Mouse (Mus musculus) B cell, adult 2 months (primary cell): ENCODE data around the gene Palm.

Source experiments
- DNase-seq, 2 experiments: peaks; one replicate each; pipeline ENCODE4 v3.0.0; 2022

Gene Palm

GRCm38 (mm10) chr10:79856704-79857451 lies 63.5 kb downstream of the Palm start:
- DNase-seq, result no peak

DNA sequence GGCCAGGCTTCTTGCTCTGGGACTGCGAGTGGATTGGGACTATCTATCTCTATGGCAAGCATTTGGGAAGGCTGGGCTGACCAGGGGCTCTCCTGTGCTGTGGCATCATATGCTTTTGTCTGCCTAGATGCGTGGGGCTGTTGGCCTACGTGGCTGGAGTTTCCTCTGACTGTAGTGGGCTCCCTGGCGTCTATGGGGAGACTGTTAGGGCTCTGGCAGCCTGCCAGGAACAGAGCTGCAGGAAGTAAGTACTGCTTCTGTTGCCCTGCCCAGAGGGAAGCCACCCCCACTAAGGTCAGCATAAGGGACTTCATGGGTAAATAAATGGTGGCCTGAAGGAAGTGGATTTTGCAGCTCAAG lies 64.1 kb downstream of the Palm start:
- peak; percentile 53 to 61 for DNase-seq

GRCm38 (mm10) chr10:79857894-79858293 lies 64.5 kb downstream of the Palm start:
- DNase-seq, result no peak

DNA sequence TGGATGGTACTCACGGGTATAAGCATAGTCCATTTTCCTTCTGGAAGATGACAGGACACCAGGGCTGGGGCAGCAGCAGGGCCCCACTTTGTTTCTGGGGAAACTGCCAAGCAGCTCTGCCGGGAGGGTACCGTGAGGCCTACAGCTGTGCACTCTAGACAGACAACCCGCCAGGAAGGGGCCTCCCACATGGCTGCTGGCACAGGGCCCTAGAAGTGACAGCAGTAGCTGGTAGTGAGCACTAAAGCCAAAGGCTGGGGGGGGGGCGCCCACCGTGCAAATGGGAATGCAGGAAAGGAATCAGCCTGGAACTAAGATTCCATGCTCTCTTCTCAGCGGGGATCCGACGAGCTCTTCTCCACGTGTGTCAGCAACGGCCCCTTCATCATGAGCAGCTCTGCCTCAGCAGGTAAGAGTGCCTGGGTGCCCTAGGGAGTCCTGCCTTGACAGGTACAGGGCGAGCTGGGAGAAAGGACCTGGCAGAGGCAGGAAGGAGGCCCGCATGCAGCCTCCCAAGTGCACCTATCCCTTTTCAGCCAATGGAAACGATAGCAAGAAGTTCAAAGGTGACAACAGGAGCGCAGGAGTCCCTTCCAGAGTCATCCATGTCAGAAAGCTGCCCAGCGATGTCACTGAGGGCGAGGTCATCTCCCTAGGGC lies 65.2 kb downstream of the Palm start:
- DNase-seq, result no peak

GRCm38 (mm10) chr10:79859116-79859515 lies 65.7 kb downstream of the Palm start:
- no peak for DNase-seq

DNA sequence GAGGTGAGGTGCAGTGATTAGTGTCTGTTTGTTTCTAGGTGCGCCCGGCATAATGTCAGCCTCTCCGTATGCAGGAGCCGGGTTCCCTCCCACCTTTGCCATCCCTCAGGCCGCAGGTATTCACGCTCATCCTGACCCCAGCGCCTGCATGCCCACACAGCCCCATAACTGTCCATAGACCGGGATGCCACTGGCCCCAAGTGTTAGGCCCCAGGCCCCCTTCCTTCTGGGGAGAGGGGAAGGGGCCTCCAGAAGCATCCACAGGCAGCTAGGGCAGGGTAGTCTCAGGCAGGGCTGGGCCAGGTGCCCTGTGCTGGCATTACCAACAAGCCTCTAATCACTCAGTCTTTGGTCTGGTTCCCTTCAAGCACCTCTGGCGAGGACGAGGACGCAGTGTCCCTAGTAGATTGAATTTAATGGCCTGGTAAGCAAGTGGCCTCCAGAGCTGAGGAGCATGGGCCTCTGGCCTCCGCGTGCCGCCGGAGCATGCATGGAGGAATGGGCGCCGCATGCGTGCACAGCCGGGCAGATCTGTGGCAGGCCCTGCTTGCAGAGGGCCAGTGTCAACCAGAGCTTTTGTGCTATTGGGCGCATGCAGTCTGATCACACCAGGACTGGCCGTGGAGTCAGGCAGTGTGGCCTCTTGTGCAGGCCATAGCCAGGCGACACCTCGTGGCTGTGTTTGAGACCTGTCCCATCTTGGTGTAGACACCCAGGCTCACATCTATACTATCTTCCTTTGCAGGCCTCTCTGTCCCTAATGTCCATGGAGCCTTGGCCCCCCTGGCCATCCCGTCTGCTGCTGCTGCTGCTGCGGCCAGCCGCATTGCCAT lies 66.9 kb downstream of the Palm start:
- DNase-seq, result no peak

- no peak for DNase-seq
These were observed 68.1 kb downstream of the Palm start for GRCm38 (mm10) chr10:79861230-79862048.

DNA sequence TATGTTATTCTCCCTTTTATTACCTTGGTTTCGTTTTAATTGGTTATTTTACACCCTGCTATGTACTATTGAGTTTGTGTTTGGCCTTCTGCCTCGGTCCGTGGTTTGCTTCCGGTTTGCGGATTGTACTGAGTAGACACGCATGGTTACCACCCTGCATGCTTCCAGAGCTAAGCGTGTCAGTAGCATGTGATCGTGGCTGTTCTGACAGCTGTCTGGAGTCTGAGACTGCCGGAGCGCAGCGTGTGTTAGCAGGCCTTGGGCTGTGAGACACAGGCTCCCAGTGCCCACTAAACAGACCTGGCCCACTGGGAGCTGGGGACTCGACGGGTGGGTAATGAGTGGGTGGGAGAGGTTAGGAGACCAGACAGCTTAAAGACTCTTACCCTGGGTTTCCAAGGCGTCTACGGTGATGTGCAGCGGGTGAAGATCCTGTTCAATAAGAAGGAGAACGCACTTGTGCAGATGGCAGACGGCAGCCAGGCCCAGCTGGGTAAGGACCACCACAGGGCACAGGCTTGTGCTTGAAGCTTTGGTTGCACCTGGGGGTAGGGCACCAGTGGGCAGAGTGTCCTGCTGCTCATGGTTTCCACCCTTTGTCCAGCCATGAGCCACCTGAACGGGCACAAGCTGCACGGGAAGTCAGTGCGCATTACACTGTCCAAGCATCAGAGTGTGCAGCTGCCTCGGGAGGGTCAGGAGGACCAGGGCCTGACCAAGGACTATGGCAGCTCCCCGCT lies 68.8 kb downstream of the Palm start:
- DNase-seq, result no peak

DNA sequence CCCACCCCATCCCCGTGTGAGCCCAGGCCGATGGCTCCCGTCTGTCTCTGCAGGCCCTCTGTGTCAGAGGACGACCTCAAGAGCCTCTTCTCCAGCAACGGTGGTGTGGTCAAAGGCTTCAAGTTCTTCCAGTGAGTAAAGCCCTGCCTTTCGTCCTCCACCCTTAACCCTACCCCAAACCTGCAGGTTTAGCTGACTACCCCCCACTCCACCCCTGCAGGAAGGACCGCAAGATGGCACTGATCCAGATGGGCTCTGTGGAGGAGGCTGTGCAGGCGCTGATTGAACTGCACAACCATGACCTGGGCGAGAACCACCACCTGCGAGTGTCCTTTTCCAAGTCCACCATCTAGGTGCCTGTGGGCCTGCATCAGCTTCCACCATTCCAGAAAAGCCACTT lies 69.6 kb downstream of the Palm start:
- DNase-seq, result no peak

DNA sequence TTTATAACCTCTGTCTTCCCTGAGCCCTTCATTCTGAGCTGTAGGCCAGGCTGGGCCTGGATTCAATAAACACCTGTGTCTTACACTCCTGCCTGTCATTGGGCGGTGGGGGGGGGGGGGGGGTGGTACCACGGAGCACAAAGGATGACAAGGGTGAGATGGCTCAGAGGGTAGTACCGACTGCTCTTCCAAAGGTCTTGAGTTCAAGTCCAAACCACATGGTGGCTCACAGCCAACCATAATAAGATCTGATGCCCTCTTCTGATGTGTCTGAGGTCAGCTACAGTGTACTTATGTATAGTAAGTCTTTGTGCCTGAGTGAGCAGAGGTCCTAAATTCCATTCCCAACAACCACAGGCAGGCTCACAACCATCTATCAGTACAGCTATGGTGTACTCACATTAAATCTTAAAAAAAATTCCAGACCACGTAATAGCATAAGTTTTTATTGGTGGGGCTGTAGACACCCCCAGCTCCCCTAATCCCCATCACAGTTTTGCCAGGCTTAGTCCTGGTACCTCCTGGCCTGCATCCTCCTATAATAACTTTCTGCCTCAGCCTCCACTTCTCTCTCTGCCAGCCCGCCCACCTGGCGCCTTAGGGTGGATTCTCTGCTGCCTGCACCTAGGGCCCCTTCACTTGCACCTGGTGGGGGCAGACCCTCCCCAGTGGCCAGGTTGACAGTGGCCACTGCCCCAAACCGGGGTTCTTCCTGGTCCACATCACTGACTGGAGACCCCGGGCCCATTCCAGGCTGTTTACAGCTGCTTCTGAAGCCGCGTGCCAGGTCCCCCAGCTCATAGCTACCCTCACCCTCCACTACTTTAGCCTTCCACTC lies 71.2 kb downstream of the Palm start:
- no peak for DNase-seq

- DNase-seq, result no peak
These were observed 71.8 kb downstream of the Palm start for GRCm38 (mm10) chr10:79865189-79865601.

DNA sequence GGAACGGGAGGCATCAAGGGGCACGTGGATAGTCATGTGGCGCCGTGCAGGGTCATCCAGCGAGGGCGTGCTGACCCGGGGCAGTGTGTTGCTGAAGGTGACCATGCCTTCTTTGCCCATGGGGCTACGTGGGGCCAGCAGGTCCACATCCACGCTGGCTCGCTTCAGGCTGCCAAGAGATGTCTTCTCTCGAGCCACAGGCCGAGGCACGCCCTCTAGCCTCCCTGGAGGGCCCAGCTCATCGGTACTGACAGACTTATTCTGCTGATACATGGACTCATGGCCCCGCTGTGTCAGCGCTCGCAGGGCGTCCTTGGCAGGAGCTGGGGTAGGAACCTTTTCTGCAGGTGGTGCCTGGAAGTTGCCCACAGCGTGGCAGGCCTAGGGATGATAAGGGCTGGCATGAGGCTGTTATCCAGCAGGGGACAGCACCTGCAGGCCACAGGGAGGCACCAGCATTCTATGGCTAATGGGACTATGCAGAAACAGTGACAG lies 72.5 kb downstream of the Palm start:
- no peak for DNase-seq

- DNase-seq, result no peak
These were observed 73.2 kb downstream of the Palm start for GRCm38 (mm10) chr10:79866601-79867000.
